Mouse (Mus musculus): ENCODE data around the gene Hsd17b13. TPM values are rescaled to one million over a fixed set of nuclear protein-coding genes. Genes with fewer than 3 reads are reported as not detected.
"Not testable (repeated sequence)": the region's sequence is repeated elsewhere in the genome, so short reads cannot be mapped to it uniquely, and the experiment has no call there.

The Hsd17b13 gene
- not detected in 2 replicates for polyA plus RNA-seq (2012; ENCODE audit: insufficient read depth, insufficient read length, low replicate concordance, missing spikeins)

GRCm38 (mm10) chr5:103977297-103977696 lies at the start of gene Hsd17b13:
Gene Hsd17b13 (minus strand): TSS chr5:103977410.
- no peak within 1 kb of the TSS for H3K4me3 ChIP-seq (ENCODE audit: insufficient read depth, low read depth, low read length)
- 88% methylated on average over 4 of the region's 4 CpGs for WGBS
- no peak for TF ChIP-seq CTCF (IDR thresholded peaks at IDR 0.05; ENCODE audit: insufficient read depth, low read depth, low read length)
- TF ChIP-seq POLR2A (IDR thresholded peaks at IDR 0.05; ENCODE audit: insufficient read depth, low read depth, low read length), result no peak

DNA sequence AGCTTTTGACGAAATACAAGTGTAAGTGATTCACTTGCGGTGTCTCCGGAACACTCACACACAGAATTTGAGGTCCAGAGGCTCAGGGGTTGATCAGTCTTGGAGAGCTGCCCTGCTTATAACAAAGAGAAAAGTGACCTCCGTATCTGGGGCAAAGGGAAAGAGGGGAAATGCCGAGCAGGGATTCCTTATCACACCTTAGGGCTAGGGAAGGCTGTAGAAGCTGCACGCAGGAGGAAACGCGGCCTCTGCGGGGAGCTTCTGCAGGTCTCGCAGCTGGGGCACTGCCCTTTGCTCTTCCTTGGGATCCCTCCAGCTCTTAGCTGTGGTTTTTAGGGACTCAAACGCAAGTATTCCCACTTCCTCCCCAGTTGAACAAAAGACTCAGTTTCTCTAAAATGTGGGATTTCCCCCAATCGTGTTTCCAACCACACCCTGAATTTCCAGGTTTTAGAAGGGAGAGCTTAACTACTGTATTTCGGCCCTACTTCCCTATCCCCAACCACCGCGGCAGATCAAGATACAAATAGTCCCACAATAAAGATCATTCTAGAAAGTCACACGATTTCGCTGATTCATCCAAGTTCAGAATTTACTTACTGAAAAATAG lies 48.1 kb upstream of the Hsd17b13 start:
- peaks cover 3% of the 10 kb centered on the region; the same call in 1 of the 2 replicates for H3K4me1 ChIP-seq (ENCODE audit: control insufficient read depth, insufficient read depth, low read length)
- 74% methylated on average over 17 of the region's 17 CpGs for WGBS
- no peak overlapping the region for H3K4me3 ChIP-seq (ENCODE audit: insufficient read depth, low read depth, low read length)

More at GRCm38 (mm10) chr5:103977297-103977696, at the start of gene Hsd17b13:
- Histone ChIP-seq H3K27ac (ENCODE audit: insufficient read depth, low read depth, low read length) (no peak within 1 kb of the TSS), H3K4me1 (ENCODE audit: control insufficient read depth, insufficient read depth, low read length) (peaks cover 2% of the 10 kb centered on the region; the same call in 1 of the 2 replicates)

DNA sequence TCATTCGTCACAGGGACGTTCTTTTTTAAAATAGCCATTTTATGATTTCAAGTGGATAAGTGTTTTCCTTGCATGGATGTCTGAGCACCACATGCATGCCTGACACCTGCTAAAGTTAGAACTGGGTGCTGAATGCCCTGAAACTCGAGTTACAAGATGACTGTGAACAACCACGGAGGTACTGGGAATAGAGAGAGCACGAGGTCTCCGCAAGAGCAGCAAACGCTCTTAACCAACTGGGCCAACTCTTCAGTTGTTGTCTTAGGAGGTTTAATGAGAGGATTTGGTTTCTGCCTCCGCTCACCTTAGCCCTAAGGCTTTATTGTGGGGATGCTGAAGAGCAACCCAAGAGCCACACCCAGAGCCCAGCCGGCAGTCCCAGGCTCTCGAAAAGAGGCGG lies 47.6 kb upstream of the Hsd17b13 start:
- Histone ChIP-seq H3K4me1 (ENCODE audit: control insufficient read depth, insufficient read depth, low read length) (peaks cover 6% of the 10 kb centered on the region), H3K4me3 (ENCODE audit: insufficient read depth, low read depth, low read length) (no peak overlapping the region), H3K27ac (ENCODE audit: insufficient read depth, low read depth, low read length) (no peak overlapping the region)
- WGBS, result 78% methylated on average over 11 of the region's 11 CpGs
- no peak for TF ChIP-seq POLR2A (IDR thresholded peaks at IDR 0.05; ENCODE audit: insufficient read depth, low read depth, low read length)
- no peak for TF ChIP-seq CTCF (IDR thresholded peaks at IDR 0.05; ENCODE audit: insufficient read depth, low read depth, low read length)

More for the DNA sequence above, 48.1 kb upstream of the Hsd17b13 start:
- H3K27ac ChIP-seq (ENCODE audit: insufficient read depth, low read depth, low read length), result no peak overlapping the region
- TF ChIP-seq CTCF (IDR thresholded peaks at IDR 0.05; ENCODE audit: insufficient read depth, low read depth, low read length), result no peak
- no peak for TF ChIP-seq POLR2A (IDR thresholded peaks at IDR 0.05; ENCODE audit: insufficient read depth, low read depth, low read length)

GRCm38 (mm10) chr5:104024193-104024592 lies 47.0 kb upstream of the Hsd17b13 start:
- H3K27ac ChIP-seq (ENCODE audit: insufficient read depth, low read depth, low read length); H3K4me3 ChIP-seq (ENCODE audit: insufficient read depth, low read depth, low read length); H3K4me1 ChIP-seq (ENCODE audit: control insufficient read depth, insufficient read depth, low read length): not testable (repeated sequence)
- 79% methylated on average over 5 of the region's 5 CpGs for WGBS

- no peak overlapping the region for H3K27ac ChIP-seq (ENCODE audit: insufficient read depth, low read depth, low read length)
- 80% methylated on average over 8 of the region's 8 CpGs for WGBS
- H3K4me1 ChIP-seq (ENCODE audit: control insufficient read depth, insufficient read depth, low read length), result peaks cover 10% of the 10 kb centered on the region
- H3K4me3 ChIP-seq (ENCODE audit: insufficient read depth, low read depth, low read length), result no peak overlapping the region
- no peak for TF ChIP-seq CTCF (IDR thresholded peaks at IDR 0.05; ENCODE audit: insufficient read depth, low read depth, low read length)
- TF ChIP-seq POLR2A (IDR thresholded peaks at IDR 0.05; ENCODE audit: insufficient read depth, low read depth, low read length), result no peak
Observed at GRCm38 (mm10) chr5:104023289-104024020, 46.2 kb upstream of the Hsd17b13 start.

GRCm38 (mm10) chr5:104022558-104022957 lies 45.3 kb upstream of the Hsd17b13 start:
- peaks cover 12% of the 10 kb centered on the region for H3K4me1 ChIP-seq (ENCODE audit: control insufficient read depth, insufficient read depth, low read length)
- H3K27ac ChIP-seq (ENCODE audit: insufficient read depth, low read depth, low read length), result peak overlapping the region; percentile 28; the same call in 1 of the 2 replicates
- TF ChIP-seq POLR2A (IDR thresholded peaks at IDR 0.05; ENCODE audit: insufficient read depth, low read depth, low read length) (no peak), CTCF (IDR thresholded peaks at IDR 0.05; ENCODE audit: insufficient read depth, low read depth, low read length) (no peak)
- WGBS, result 28% methylated on average over 5 of the region's 5 CpGs
- H3K4me3 ChIP-seq (ENCODE audit: insufficient read depth, low read depth, low read length), result no peak overlapping the region

- H3K4me1 ChIP-seq (ENCODE audit: control insufficient read depth, insufficient read depth, low read length), result peaks cover 12% of the 10 kb centered on the region
- TF ChIP-seq CTCF (IDR thresholded peaks at IDR 0.05; ENCODE audit: insufficient read depth, low read depth, low read length) (no peak), POLR2A (IDR thresholded peaks at IDR 0.05; ENCODE audit: insufficient read depth, low read depth, low read length) (no peak; the same call in 1 of the 2 replicates)
- WGBS, result under 1% methylated on average over 31 of the region's 31 CpGs
- H3K27ac ChIP-seq (ENCODE audit: insufficient read depth, low read depth, low read length), result peak within 1 kb of the TSS; percentile 92
- H3K4me3 ChIP-seq (ENCODE audit: insufficient read depth, low read depth, low read length), result peak within 1 kb of the TSS; percentile 64
Observed at GRCm38 (mm10) chr5:104021597-104022378, 44.6 kb upstream of the Hsd17b13 start, which contains the start of gene Hsd17b11. Gene Hsd17b11 (minus strand): TSS chr5:104021919.

GRCm38 (mm10) chr5:104011419-104011818 lies 34.2 kb upstream of the Hsd17b13 start:
- H3K4me3 ChIP-seq (ENCODE audit: insufficient read depth, low read depth, low read length), result no peak overlapping the region
- no peak for TF ChIP-seq CTCF (IDR thresholded peaks at IDR 0.05; ENCODE audit: insufficient read depth, low read depth, low read length)
- TF ChIP-seq POLR2A (IDR thresholded peaks at IDR 0.05; ENCODE audit: insufficient read depth, low read depth, low read length), result no peak
- H3K4me1 ChIP-seq (ENCODE audit: control insufficient read depth, insufficient read depth, low read length), result peaks cover 2% of the 10 kb centered on the region; the same call in 1 of the 2 replicates
- no peak overlapping the region for H3K27ac ChIP-seq (ENCODE audit: insufficient read depth, low read depth, low read length)
